Mouse (Mus musculus) liver, postnatal 0 days (tissue): ENCODE data around the gene Wdr83os.

ENCODE experiments used
- CTCF ChIP-seq: sonication (generic); IDR thresholded peaks from 2 replicates; pipeline ENCODE4 v1.5.1; 2016; ENCODE audit warnings: antibody characterized with exemption, low read depth
- EP300 ChIP-seq: IDR thresholded peaks from 2 replicates; pipeline ENCODE4 v1.6.1; 2016; ENCODE audit warnings: antibody characterized with exemption, low read depth, mild to moderate bottlenecking

- TF ChIP-seq CTCF (no peak), EP300 (no peak)
These were observed 32.7 kb downstream of the Wdr83os start for GRCm38 (mm10) chr8:85113241-85113640.
